ENCODE assay signal across 10 mouse cellular contexts in the genomic region with DNA sequence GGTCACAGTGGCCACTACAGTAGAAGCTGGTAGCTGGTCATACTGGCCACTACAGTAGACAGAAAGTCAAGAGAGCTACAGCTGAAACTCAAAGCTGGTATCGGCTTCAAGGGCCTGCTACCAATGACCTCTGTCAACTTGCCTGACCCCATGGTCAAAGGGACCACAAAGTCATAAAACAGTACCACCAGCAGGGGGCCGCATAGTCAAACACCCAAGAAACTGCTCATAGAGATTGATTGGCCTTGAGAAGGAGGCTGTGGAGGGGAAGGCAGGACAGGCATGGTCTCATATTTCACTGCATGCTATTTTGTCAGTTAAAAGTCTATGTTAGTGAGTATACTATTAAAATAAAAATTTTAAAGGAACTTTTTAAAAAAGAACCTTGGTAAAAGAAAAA. TPM values are rescaled to one million over a fixed set of nuclear protein-coding genes. Genes with fewer than 3 reads are reported as not detected.
DNase-seq lines count a peak whose midpoint lies in the region; ATAC-seq and TF ChIP-seq lines count a peak whose summit lies in the region.
"Had no signal": no experiment of that assay in that cellular context is flagged by ENCODE, and none has a peak within 500 bp of the region (broad histone marks: within the 10 kb centered on the region; RNA-seq: fewer than 3 reads in every experiment).

No protein-coding gene starts in this region.

- no peak overlapping the region for H3K27ac ChIP-seq in midbrain, postnatal 0 days (ENCODE audit: low read depth, low read length)
- H3K27ac ChIP-seq in midbrain, embryonic 16.5 days (ENCODE audit: low read length) = no peak overlapping the region
- no peak overlapping the region for H3K27ac ChIP-seq in embryonic facial prominence, embryonic 11.5 days (replicated peaks; ENCODE audit: low read depth, low read length)
- no peak overlapping the region for H3K27ac ChIP-seq in limb, embryonic 11.5 days (replicated peaks; ENCODE audit: low read depth, low read length)
- H3K27ac ChIP-seq: embryonic facial prominence, embryonic 12.5 days; limb, embryonic 13.5 days had no signal

- DNase-seq in midbrain, postnatal 0 days (ENCODE audit: low spot score) = no peak
- peak; percentile 56 for DNase-seq in adipocyte (ENCODE audit: low spot score)
- DNase-seq in embryonic facial prominence, embryonic 11.5 days (ENCODE audit: low spot score) = peak; percentile 43
- DNase-seq in limb, embryonic 11.5 days (ENCODE audit: low spot score) = peak; percentile 42
- peak; percentile 60 for DNase-seq in retina, embryonic 14.5 days (ENCODE audit: low spot score)
- DNase-seq in left cerebral cortex, adult 18-20 months (ENCODE audit: low spot score in 2 of 2) = no peak
- DNase-seq in cerebellum, adult 9-10 months = no peak

- no peaks in the 10 kb centered on the region for H3K36me3 ChIP-seq in midbrain, postnatal 0 days (ENCODE audit: insufficient read depth, low read length)
- no peaks in the 10 kb centered on the region for H3K36me3 ChIP-seq in midbrain, embryonic 16.5 days (ENCODE audit: control insufficient read depth, insufficient read depth, low read length)
- no peaks in the 10 kb centered on the region for H3K36me3 ChIP-seq in embryonic facial prominence, embryonic 11.5 days (replicated peaks; ENCODE audit: control insufficient read depth, insufficient read depth, low read depth, low read length)
- H3K36me3 ChIP-seq in limb, embryonic 11.5 days (ENCODE audit: control insufficient read depth, insufficient read depth, low read length) = no peaks in the 10 kb centered on the region
- H3K36me3 ChIP-seq: embryonic facial prominence, embryonic 12.5 days; limb, embryonic 13.5 days had no signal

- H3K9me3 ChIP-seq in midbrain, postnatal 0 days (ENCODE audit: low read length) = no peaks in the 10 kb centered on the region
- no peaks in the 10 kb centered on the region for H3K9me3 ChIP-seq in midbrain, embryonic 16.5 days (replicated peaks; ENCODE audit: control insufficient read depth, low read length, poor library complexity, severe bottlenecking)
- H3K9me3 ChIP-seq in embryonic facial prominence, embryonic 11.5 days (replicated peaks; ENCODE audit: control insufficient read depth, low read length) = no peaks in the 10 kb centered on the region
- no peaks in the 10 kb centered on the region; the same call in 1 of the 2 replicates for H3K9me3 ChIP-seq in limb, embryonic 11.5 days (ENCODE audit: control insufficient read depth, low read length)
- H3K9me3 ChIP-seq: embryonic facial prominence, embryonic 12.5 days; limb, embryonic 13.5 days had no signal

- no peak overlapping the region for H3K9ac ChIP-seq in midbrain, postnatal 0 days (replicated peaks; ENCODE audit: low read length, poor library complexity, severe bottlenecking)
- H3K9ac ChIP-seq in midbrain, embryonic 16.5 days (ENCODE audit: low read depth, low read length) = no peak overlapping the region
- H3K9ac ChIP-seq in embryonic facial prominence, embryonic 11.5 days (replicated peaks; ENCODE audit: low read length) = no peak overlapping the region
- no peak overlapping the region for H3K9ac ChIP-seq in limb, embryonic 11.5 days (ENCODE audit: low read length)
- H3K9ac ChIP-seq: embryonic facial prominence, embryonic 12.5 days; limb, embryonic 13.5 days had no signal

- H3K4me1 ChIP-seq in midbrain, postnatal 0 days (ENCODE audit: insufficient read depth, low read length) = no peaks in the 10 kb centered on the region
- H3K4me1 ChIP-seq in midbrain, embryonic 16.5 days (ENCODE audit: control insufficient read depth, insufficient read depth, low read length) = no peaks in the 10 kb centered on the region
- no peaks in the 10 kb centered on the region for H3K4me1 ChIP-seq in embryonic facial prominence, embryonic 11.5 days (ENCODE audit: control insufficient read depth, insufficient read depth, low read length)
- H3K4me1 ChIP-seq in limb, embryonic 11.5 days (ENCODE audit: control insufficient read depth, insufficient read depth, low read length) = no peaks in the 10 kb centered on the region

- 26% methylated on average over 2 of the region's 2 CpGs for WGBS in midbrain, postnatal 0 days
- 30% methylated on average over 2 of the region's 2 CpGs for WGBS in midbrain, embryonic 16.5 days
- 12% methylated on average over 2 of the region's 2 CpGs for WGBS in embryonic facial prominence, embryonic 11.5 days
- 11% methylated on average over 2 of the region's 2 CpGs for WGBS in limb, embryonic 11.5 days

- TF ChIP-seq CTCF in midbrain, postnatal 0 days (IDR thresholded peaks at IDR 0.05) = peak; percentile 39

- no peak overlapping the region for H3K4me3 ChIP-seq in midbrain, postnatal 0 days (ENCODE audit: low read depth, low read length)
- H3K4me3 ChIP-seq in midbrain, embryonic 16.5 days (ENCODE audit: low read depth, low read length) = no peak overlapping the region
- no peak overlapping the region for H3K4me3 ChIP-seq in embryonic facial prominence, embryonic 11.5 days (ENCODE audit: low read depth, low read length)
- H3K4me3 ChIP-seq in limb, embryonic 11.5 days (ENCODE audit: low read depth, low read length) = no peak overlapping the region
- H3K4me3 ChIP-seq: embryonic facial prominence, embryonic 12.5 days; limb, embryonic 13.5 days had no signal

- ATAC-seq in midbrain, postnatal 0 days (ENCODE audit: low FRiP score) = no peak
- ATAC-seq in midbrain, embryonic 16.5 days = no peak
- ATAC-seq in embryonic facial prominence, embryonic 11.5 days (replicated peaks; ENCODE audit: insufficient number of reproducible peaks, low FRiP score, low TSS enrichment, low read depth) = no peak
- no peak for ATAC-seq in limb, embryonic 11.5 days (ENCODE audit: insufficient number of reproducible peaks, low FRiP score, low TSS enrichment, low read depth)

- H3K27me3 ChIP-seq in midbrain, postnatal 0 days (ENCODE audit: insufficient read depth, low read length) = no peaks in the 10 kb centered on the region
- no peaks in the 10 kb centered on the region for H3K27me3 ChIP-seq in midbrain, embryonic 16.5 days (ENCODE audit: control insufficient read depth, insufficient read depth, low read depth, low read length)
- H3K27me3 ChIP-seq in embryonic facial prominence, embryonic 11.5 days (ENCODE audit: control insufficient read depth, insufficient read depth, low read length) = no peaks in the 10 kb centered on the region
- no peaks in the 10 kb centered on the region for H3K27me3 ChIP-seq in limb, embryonic 11.5 days (ENCODE audit: control insufficient read depth, insufficient read depth, low read length)
- H3K27me3 ChIP-seq: embryonic facial prominence, embryonic 12.5 days; limb, embryonic 13.5 days had no signal

- no peak overlapping the region for H3K4me2 ChIP-seq in midbrain, postnatal 0 days (ENCODE audit: low read depth, low read length, poor library complexity, severe bottlenecking)
- no peak overlapping the region for H3K4me2 ChIP-seq in midbrain, embryonic 16.5 days (ENCODE audit: low read length)
- H3K4me2 ChIP-seq in embryonic facial prominence, embryonic 11.5 days (ENCODE audit: low read depth, low read length) = no peak overlapping the region
- no peak overlapping the region for H3K4me2 ChIP-seq in limb, embryonic 11.5 days (ENCODE audit: low read depth, severe bottlenecking)
- H3K4me2 ChIP-seq: embryonic facial prominence, embryonic 12.5 days; limb, embryonic 13.5 days had no signal

RNA-seq across cellular contexts. Expression of gene Fdx1, which starts 27.5 kb away (rescaled TPM):
- 18.0 and 22.6 TPM in 2 replicates for total RNA-seq in midbrain, postnatal 0 days (2014; rRNA removed)
- 39.1 and 41.7 TPM in 2 replicates for polyA plus RNA-seq in midbrain, postnatal 0 days (2015; fragmentation: Nextera tagmentation; extraction: Ambion mirVana)
- polyA plus RNA-seq in midbrain, embryonic 16.5 days (2015; fragmentation: Nextera tagmentation; extraction: Ambion mirVana) = 36.9 and 37.0 TPM in 2 replicates
- 64.0 and 65.0 TPM in 2 replicates for polyA plus RNA-seq in embryonic facial prominence, embryonic 11.5 days (2014; fragmentation: Nextera tagmentation; extraction: Ambion mirVana)
- 63.9 and 67.6 TPM in 2 replicates for polyA plus RNA-seq in limb, embryonic 11.5 days (2014; fragmentation: Nextera tagmentation; extraction: Ambion mirVana)
- 10 to 100 TPM; 19.3 to 20.2 TPM for total RNA-seq in left cerebral cortex, adult 18-20 months (2021)

RNA-seq across cellular contexts. Expression of gene Rdx, which starts 56.1 kb away (rescaled TPM):
- total RNA-seq in midbrain, postnatal 0 days (2014; rRNA removed) = 53.3 and 58.1 TPM in 2 replicates
- polyA plus RNA-seq in midbrain, postnatal 0 days (2015; fragmentation: Nextera tagmentation; extraction: Ambion mirVana) = 71.7 and 85.7 TPM in 2 replicates
- 62.6 and 70.9 TPM in 2 replicates for polyA plus RNA-seq in midbrain, embryonic 16.5 days (2015; fragmentation: Nextera tagmentation; extraction: Ambion mirVana)
- polyA plus RNA-seq in embryonic facial prominence, embryonic 11.5 days (2014; fragmentation: Nextera tagmentation; extraction: Ambion mirVana) = 202 and 232 TPM in 2 replicates
- polyA plus RNA-seq in limb, embryonic 11.5 days (2014; fragmentation: Nextera tagmentation; extraction: Ambion mirVana) = 196 and 198 TPM in 2 replicates
- total RNA-seq in left cerebral cortex, adult 18-20 months (2021) = 10 to 100 TPM; 42.9 to 44.5 TPM

Comparison
In these comparisons a context has a peak if more than half of its experiments do, and no peak if none do; other contexts are left out.
1. DNase-seq: peak in adipocyte (single experiment), embryonic facial prominence, embryonic 11.5 days (single experiment), limb, embryonic 11.5 days (single experiment) and retina, embryonic 14.5 days (single experiment); none in midbrain, postnatal 0 days (single experiment), left cerebral cortex, adult 18-20 months (0 of 2) and cerebellum, adult 9-10 months (single experiment).